ENCODE assay signal across 19 mouse cellular contexts in the genomic region with DNA sequence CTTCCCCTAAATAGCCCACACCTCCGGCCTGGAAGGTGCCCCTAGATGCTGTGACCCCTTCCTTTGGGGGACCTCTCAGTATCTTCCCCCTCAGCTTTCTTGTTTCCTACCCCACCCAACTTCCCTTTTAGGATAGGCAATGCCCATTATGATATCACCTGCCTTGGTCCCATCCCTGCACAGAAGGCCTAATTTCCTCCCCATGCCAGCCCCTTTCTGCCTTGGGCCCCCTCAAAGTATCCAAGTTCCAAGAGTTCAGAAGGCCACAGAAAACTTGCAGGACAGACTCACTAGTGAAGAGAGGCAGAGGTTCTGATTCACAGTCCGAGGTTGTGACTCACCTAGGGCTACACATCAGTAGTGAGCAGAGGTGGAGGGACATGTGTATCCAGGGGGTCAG. TPM values are rescaled to one million over a fixed set of nuclear protein-coding genes. Genes with fewer than 3 reads are reported as not detected.
DNase-seq lines count a peak whose midpoint lies in the region; ATAC-seq and TF ChIP-seq lines count a peak whose summit lies in the region.
"Had no signal": no experiment of that assay in that cellular context is flagged by ENCODE, and none has a peak within 500 bp of the region (broad histone marks: within the 10 kb centered on the region; RNA-seq: fewer than 3 reads in every experiment).

A gene (minus strand): TSS at position 101 of the 400 bp plus-strand sequence.

- peaks cover 12% of the 10 kb centered on the region for H3K36me3 ChIP-seq in forebrain, embryonic 14.5 days (ENCODE audit: control insufficient read depth, insufficient read depth, low read length)
- H3K36me3 ChIP-seq in forebrain, postnatal 0 days (ENCODE audit: insufficient read depth), result peaks cover 24% of the 10 kb centered on the region
- 0 out of 2 replicates have a peak, but pooled peaks cover 2% of the 10 kb centered on the region for H3K36me3 ChIP-seq in midbrain, embryonic 15.5 days (replicated peaks)
- no peaks in the 10 kb centered on the region for H3K36me3 ChIP-seq in kidney, embryonic 16.5 days (ENCODE audit: insufficient read depth, low read length)
- H3K36me3 ChIP-seq: heart, embryonic 12.5 days had no signal

- no peak within 1 kb of the TSS for H3K27ac ChIP-seq in forebrain, embryonic 14.5 days (ENCODE audit: low read depth, low read length)
- H3K27ac ChIP-seq in forebrain, postnatal 0 days (ENCODE audit: low read depth, low read length), result no peak within 1 kb of the TSS
- no peak within 1 kb of the TSS for H3K27ac ChIP-seq in midbrain, embryonic 15.5 days
- no peak within 1 kb of the TSS for H3K27ac ChIP-seq in kidney, embryonic 16.5 days (ENCODE audit: low read length)

- no peak for TF ChIP-seq POLR2A in lung, adult 2 months (IDR thresholded peaks at IDR 0.05; ENCODE audit: borderline replicate concordance, extremely low read depth, low read depth, low read length)

- no peaks in the 10 kb centered on the region for H3K9me3 ChIP-seq in forebrain, embryonic 14.5 days (replicated peaks; ENCODE audit: control insufficient read depth, low read length)
- H3K9me3 ChIP-seq in forebrain, postnatal 0 days (ENCODE audit: low read length), result no peaks in the 10 kb centered on the region
- no peaks in the 10 kb centered on the region for H3K9me3 ChIP-seq in midbrain, embryonic 15.5 days
- H3K9me3 ChIP-seq in kidney, embryonic 16.5 days (ENCODE audit: low read length), result no peaks in the 10 kb centered on the region
- H3K9me3 ChIP-seq: heart, embryonic 12.5 days had no signal

- WGBS in lung, adult 2 months, result 85% methylated on average over 2 of the region's 2 CpGs
- 98% methylated on average over 2 of the region's 2 CpGs for WGBS in forebrain, embryonic 14.5 days
- WGBS in forebrain, postnatal 0 days, result 92% methylated on average over 2 of the region's 2 CpGs
- WGBS in midbrain, embryonic 15.5 days, result 88% methylated on average over 2 of the region's 2 CpGs
- WGBS in kidney, embryonic 16.5 days, result 88% methylated on average over 2 of the region's 2 CpGs

- no peak for ATAC-seq in forebrain, embryonic 14.5 days
- ATAC-seq in forebrain, postnatal 0 days, result no peak
- ATAC-seq in midbrain, embryonic 15.5 days (replicated peaks), result no peak
- no peak for ATAC-seq in kidney, embryonic 16.5 days (ENCODE audit: low FRiP score, low TSS enrichment)
- ATAC-seq: CD4-positive, CD25-positive, alpha-beta regulatory T cell, adult 4 months had no signal

- H3K9ac ChIP-seq in forebrain, embryonic 14.5 days (ENCODE audit: low read length), result no peak within 1 kb of the TSS
- H3K9ac ChIP-seq in forebrain, postnatal 0 days, result no peak within 1 kb of the TSS
- no peak within 1 kb of the TSS for H3K9ac ChIP-seq in midbrain, embryonic 15.5 days
- H3K9ac ChIP-seq in kidney, embryonic 16.5 days (replicated peaks; ENCODE audit: low read length), result no peak within 1 kb of the TSS
- H3K9ac ChIP-seq: heart, embryonic 12.5 days; lung, embryonic 14.5 days had no signal

- H3K4me1 ChIP-seq in lung, adult 2 months (ENCODE audit: control insufficient read depth, insufficient read depth, low read length), result no peaks in the 10 kb centered on the region
- peaks cover 6% of the 10 kb centered on the region; the same call in 1 of the 2 replicates for H3K4me1 ChIP-seq in forebrain, embryonic 14.5 days (ENCODE audit: control insufficient read depth, insufficient read depth, low read length)
- 0 out of 2 replicates have a peak, but pooled peaks cover 7% of the 10 kb centered on the region for H3K4me1 ChIP-seq in forebrain, postnatal 0 days (ENCODE audit: insufficient read depth)
- H3K4me1 ChIP-seq in midbrain, embryonic 15.5 days, result peaks cover 8% of the 10 kb centered on the region
- H3K4me1 ChIP-seq in kidney, embryonic 16.5 days (ENCODE audit: insufficient read depth, low read length), result peaks cover 3% of the 10 kb centered on the region; the same call in 1 of the 2 replicates
- H3K4me1 ChIP-seq: heart, embryonic 12.5 days had no signal

- DNase-seq in lung, adult 2 months, result no peak
- DNase-seq in lung, postnatal 10 days, result no peak
- no peak for DNase-seq in forebrain, embryonic 14.5 days (ENCODE audit: low spot score)
- DNase-seq in forebrain, postnatal 0 days, result no peak
- DNase-seq in kidney, adult 11 months, result no peak
- DNase-seq: adrenal gland, adult 2 months; cerebellum, adult 2 months; gastrocnemius, postnatal 36 days; heart, postnatal 4 days; kidney, adult 9 months; liver; lung, embryonic 14.5 days; thymus, adult 18-20 months had no signal

- H3K27me3 ChIP-seq in forebrain, embryonic 14.5 days (replicated peaks; ENCODE audit: control insufficient read depth, insufficient read depth, low read length), result no peaks in the 10 kb centered on the region
- H3K27me3 ChIP-seq in forebrain, postnatal 0 days (ENCODE audit: insufficient read depth, low read length), result no peaks in the 10 kb centered on the region
- H3K27me3 ChIP-seq in midbrain, embryonic 15.5 days (replicated peaks), result no peaks in the 10 kb centered on the region
- peaks cover 4% of the 10 kb centered on the region for H3K27me3 ChIP-seq in kidney, embryonic 16.5 days (ENCODE audit: insufficient read depth, low read length)

- no peak within 1 kb of the TSS for H3K4me2 ChIP-seq in forebrain, embryonic 14.5 days (ENCODE audit: low read length)
- H3K4me2 ChIP-seq in forebrain, postnatal 0 days (ENCODE audit: low read depth), result no peak within 1 kb of the TSS
- no peak within 1 kb of the TSS for H3K4me2 ChIP-seq in midbrain, embryonic 15.5 days
- H3K4me2 ChIP-seq in kidney, embryonic 16.5 days (replicated peaks; ENCODE audit: low read depth, low read length), result no peak within 1 kb of the TSS
- H3K4me2 ChIP-seq: heart, embryonic 12.5 days; lung, embryonic 14.5 days had no signal

- no peak within 1 kb of the TSS for H3K4me3 ChIP-seq in lung, adult 2 months (replicated peaks; ENCODE audit: extremely low read depth, low read depth, low read length)
- H3K4me3 ChIP-seq in forebrain, embryonic 14.5 days (ENCODE audit: low read depth, low read length), result no peak within 1 kb of the TSS
- no peak within 1 kb of the TSS for H3K4me3 ChIP-seq in forebrain, postnatal 0 days (ENCODE audit: low read depth, low read length)
- H3K4me3 ChIP-seq in midbrain, embryonic 15.5 days, result no peak within 1 kb of the TSS
- H3K4me3 ChIP-seq in kidney, embryonic 16.5 days (ENCODE audit: low read length), result no peak within 1 kb of the TSS
- H3K4me3 ChIP-seq: heart, embryonic 12.5 days had no signal

- no peak for TF ChIP-seq CTCF in lung, adult 2 months (IDR thresholded peaks at IDR 0.05; ENCODE audit: insufficient read depth, low read length)
- TF ChIP-seq CTCF in forebrain, postnatal 0 days (IDR thresholded peaks at IDR 0.05; ENCODE audit: low read depth), result no peak

RNA-seq across cellular contexts. Expression of the gene that starts here (rescaled TPM):
- polyA plus RNA-seq in lung, adult 2 months (2012; rRNA removed), result 40.8 and 50.3 TPM in 2 replicates
- polyA plus RNA-seq in forebrain, embryonic 14.5 days (2014; fragmentation: Nextera tagmentation; extraction: Ambion mirVana), result 10.5 and 11.1 TPM in 2 replicates
- 11.8 and 15.6 TPM in 2 replicates for total RNA-seq in forebrain, postnatal 0 days (2014; rRNA removed)
- 21.1 and 21.7 TPM in 2 replicates for polyA plus RNA-seq in forebrain, postnatal 0 days (2015; fragmentation: Nextera tagmentation; extraction: Ambion mirVana)
- 13.8 and 15.5 TPM in 2 replicates for polyA plus RNA-seq in midbrain, embryonic 15.5 days (2015; fragmentation: Nextera tagmentation; extraction: Ambion mirVana)
- polyA plus RNA-seq in kidney, embryonic 16.5 days (2015; fragmentation: Nextera tagmentation; extraction: Ambion mirVana), result 0.37 and 0.57 TPM in 2 replicates
- total RNA-seq: heart, postnatal 4 days; megakaryocyte-erythroid progenitor cell, adult 5-6 weeks; MEL had no signal
- polyA plus RNA-seq: CD4-positive, CD25-positive, alpha-beta regulatory T cell, adult 4 months; heart, embryonic 12.5 days had no signal
